Mouse (Mus musculus) lung, adult 18-20 months (tissue): ENCODE data around the gene Scfd2.

Experiments used
- DNase-seq, 2 experiments: peaks; one replicate each; pipeline ENCODE4 v3.0.0; 2022; ENCODE audit warnings: mixed read lengths in 2 of 2

The Scfd2 gene

DNA sequence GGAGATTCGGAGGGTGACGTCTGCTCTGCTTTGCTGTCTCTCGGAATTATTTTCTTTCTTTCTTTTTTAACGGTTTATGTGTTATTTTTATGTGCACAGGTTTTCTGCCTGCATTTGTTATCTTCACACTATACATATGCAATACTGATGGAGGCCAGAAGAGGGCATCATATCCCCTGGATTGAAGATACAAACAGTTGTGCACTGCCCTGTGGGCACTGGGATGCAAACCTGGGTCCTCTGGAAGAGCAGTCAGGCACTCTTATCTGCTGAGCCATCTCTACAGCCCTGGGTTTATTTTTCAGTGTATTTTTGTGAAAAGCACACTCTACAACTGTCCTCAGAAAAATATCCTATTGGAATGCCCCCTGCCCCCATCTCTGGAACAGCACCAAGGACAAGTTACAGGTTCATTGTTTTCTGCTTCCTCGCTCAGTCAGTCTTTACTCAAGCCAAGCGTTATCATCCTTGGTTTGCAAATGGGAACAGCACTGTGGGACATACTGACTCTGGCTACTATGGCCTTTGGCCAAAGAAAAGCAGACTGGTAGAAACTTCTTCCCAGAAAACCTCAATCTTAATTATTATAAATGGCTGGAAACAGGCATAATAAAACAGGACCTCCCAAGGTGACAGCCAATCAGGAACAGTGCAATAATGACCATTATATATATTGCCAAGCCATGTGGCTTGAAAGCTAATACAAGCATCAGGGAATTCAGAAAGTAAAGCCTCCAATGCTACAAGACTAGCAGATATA is 75.9 kb downstream of the Scfd2 start:
- DNase-seq = no peak

DNA sequence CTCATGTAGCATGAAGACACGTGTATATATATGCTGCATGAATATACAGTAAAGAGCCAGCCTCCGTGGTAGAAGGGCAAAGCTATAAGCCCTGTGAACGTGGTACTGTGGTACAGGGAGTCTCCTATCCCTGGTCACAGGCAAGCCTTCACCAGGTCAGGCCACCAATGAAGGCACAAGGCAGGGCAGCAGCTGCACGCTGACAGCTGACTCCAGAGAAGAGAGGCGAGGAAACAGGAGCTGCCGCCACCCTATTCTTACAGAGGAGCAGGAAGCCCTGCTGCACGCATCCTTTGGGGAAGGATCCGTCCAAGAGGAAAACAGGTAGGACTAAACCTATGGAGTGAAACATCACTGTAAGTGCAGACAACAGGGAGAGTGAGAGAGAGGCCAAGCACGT is 76.5 kb downstream of the Scfd2 start:
- DNase-seq = no peak

DNA sequence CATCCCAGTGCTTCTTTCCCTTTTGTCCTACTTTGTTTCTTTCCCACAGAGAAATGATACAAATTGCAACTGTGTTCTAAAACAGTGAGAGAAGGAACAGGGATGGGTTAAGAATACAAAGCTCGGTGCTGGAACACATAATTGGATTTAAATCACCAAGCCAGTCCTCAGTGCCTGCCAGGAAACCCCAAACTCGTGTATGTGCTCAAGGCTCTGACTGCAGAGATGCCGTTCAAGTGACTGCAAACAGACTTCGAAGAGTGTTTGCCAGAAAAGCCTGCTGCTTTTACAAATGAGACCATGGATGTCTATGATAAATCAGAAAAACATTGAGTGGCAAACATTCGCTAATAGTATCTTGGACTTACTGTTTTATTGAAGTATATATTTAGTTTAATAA is 80.6 kb downstream of the Scfd2 start:
- DNase-seq = no peak

DNA sequence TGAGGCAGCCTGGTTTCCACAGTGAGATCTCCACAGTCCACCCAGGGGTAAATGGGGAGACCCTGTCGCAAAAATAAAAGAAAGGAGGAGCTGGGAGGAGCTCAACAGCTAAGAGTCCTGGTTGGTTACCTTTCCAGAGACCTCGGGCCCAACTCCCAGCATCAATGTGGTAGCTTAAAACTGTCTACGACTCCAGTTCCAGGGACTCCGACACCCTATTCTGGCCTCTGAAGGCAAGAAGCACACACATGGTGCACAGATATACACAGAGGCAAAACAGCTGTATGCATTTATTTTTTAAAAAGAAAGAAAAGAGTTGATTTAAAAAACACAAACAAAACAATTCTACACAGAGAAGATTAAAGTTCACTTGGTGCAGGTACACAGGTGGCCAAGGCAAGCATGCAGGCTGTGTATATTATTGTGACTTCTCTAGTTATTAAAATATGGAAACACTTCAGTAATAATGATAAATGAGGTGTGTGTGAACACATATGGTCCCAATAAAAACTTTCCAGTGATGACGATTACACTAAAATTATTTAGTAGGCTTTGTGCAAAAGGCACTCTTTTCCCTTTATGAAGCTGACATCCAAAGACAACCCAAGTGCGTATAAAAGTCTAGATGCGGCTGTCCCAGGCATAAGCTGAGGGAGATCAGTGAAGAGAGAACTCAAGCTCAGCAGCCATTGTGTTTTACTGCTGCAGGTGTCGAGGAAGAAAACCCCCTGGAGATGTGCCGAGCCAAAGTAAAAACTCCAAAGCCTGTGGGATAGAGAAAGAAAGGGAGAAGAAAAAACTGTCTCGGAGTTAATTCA is 83.8 kb downstream of the Scfd2 start:
- no peak for DNase-seq

DNA sequence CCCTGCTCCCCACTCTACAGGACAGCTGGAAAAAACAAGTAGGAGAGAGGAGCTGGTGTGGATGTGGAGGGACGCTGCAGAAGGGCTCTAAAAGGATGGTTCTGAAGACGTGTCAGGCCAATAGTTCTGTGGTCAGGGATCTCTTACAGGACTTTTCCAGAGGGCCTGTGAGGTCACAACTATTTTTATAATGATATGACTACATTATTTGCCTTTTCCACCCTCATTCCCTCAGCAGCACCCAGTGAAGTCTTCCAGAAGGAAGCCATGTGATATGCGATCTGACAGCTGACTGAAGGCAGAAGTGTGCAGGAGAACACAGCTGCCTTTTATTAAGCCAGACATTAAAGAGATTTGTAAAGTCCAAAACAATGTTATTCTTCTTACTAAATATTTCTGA is 85.7 kb downstream of the Scfd2 start:
- no peak for DNase-seq

DNA sequence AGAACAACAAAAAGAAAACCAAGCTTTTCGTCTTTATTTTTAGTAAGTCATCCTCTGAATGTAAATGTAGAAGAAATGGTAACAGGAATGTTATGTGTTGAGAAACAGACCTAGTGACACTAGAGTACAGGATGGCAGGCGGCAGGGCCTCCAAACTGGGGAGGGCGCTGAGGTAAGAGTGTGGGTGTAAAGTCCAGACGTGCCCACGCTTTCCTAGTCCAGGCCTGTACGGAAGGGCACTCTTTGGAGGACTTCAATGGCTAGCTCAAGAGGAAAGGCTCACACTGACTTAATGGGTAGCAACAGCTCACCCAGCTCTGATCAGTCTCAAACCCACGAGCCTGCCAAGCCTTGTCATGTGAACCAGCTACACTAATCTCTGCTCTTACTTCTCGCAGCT is 93.2 kb downstream of the Scfd2 start:
- no peak for DNase-seq

DNA sequence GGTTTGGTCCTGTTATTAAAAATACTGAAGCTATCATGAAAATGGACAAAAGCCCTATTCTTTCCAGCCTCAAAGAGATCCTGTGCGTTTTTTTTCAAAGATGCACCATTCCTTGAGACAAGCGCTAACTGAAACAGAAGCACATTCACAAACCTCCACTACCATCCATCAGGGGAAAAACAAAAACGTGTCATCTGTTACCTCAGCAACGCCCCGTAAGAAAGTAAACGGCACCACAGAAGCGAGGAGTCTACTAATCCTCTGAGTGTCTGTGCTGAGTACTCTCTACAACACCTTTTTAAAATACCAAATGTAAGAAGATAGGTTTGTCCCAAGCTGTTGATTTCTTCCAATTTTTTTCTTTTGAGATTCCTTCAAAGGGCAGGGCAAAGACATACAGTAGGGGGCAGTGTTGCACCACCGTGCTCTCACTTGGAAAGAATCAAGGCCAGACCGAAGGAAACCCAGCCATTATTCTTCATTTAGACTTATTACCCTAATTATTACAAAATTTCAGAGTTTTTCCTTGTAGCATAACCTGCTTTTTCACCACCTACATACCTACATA is 97.9 kb downstream of the Scfd2 start:
- DNase-seq = peak; percentile 45

DNA sequence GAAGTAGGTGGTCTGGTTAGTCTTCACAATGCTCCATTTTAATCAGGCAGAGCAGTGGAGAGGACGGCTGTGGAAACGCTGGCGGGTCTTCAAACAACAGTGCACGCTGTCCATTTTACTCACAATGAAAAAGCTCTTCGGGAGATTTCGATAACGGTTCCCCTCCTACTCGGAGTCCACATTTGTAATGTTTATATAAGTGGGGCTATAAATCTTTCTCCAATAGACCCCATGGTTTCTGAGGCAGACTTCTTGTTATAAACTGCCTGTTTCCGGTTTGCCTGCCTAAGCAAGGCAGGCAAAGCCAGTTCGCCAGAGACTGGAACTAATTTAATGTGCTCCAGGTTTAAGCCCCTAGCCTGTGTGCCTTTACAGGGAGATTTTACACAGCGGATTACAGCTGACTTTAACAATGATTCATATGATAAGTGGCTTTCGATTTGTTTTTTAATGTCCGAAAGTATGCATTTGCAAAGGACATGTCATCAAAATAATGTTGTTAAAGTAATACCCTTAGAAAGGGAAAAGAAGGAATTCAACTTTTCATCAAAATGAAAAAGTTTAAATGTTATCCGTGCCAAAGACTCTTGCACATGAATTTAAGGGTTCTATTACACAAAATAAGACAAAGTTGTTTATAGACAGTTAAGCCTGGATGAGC is 98.5 kb downstream of the Scfd2 start:
- DNase-seq = no peak

DNA sequence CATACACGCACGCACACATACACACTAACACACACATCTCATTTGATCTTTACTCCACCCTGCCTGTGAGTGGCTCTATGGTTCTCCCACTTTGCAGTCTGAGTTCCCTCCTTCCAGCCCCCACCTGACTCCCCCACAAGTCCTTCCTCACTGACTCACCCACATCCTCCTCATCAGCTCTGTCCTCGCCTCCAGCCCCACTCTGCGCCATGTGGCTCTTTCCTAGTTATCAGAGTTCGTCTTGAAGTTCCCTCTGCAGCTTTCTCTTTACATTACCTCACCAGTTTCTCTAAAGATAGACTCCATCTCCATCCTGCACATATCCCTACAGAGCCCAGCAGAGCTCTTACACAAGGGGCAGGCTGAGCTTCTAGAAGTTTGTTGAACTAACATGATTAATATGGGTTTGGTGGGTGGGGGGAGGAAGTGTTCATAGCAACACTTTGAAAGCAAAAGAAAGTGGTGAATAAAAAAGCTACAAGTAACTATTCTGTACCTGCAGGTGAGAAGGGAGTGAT is 110.9 kb downstream of the Scfd2 start:
- no peak for DNase-seq

DNA sequence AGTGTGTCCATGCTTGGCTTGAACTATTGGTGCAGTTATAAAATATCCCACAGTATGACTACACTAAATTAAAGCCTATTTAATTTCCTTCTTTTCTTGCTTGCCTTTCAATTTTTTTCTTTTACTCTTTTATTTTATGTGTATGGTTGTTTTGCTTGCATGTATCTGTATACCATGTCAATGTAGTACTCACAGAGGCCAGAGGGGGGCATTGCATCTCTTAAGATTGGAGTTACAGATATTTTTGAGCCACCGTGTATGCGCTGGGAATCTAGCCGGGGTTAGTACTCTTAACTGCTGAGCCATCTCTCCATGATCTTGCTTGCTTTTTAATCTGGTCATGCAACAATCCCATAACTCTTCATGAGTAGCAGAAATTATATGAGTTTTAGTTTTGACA is 119.0 kb downstream of the Scfd2 start:
- no peak for DNase-seq

DNA sequence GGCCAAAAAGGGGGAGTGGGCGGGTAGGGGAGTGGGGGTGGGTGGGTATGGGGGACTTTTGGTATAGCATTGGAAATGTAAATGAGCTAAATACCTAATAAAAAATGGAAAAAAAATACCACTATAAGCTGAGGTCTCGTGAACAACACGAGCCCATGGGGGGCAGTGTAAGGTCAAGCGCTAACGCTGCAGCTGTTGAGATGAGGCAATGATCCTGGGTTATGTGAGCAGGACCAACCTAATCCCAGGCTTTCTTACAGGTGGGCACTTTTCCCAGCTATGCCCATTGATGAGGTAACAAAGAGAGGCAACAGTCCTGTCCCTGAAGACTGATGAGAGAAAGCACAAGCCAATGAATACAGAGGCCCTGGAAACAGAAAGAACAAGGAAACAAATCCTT is 126.7 kb downstream of the Scfd2 start:
- DNase-seq = no peak

DNA sequence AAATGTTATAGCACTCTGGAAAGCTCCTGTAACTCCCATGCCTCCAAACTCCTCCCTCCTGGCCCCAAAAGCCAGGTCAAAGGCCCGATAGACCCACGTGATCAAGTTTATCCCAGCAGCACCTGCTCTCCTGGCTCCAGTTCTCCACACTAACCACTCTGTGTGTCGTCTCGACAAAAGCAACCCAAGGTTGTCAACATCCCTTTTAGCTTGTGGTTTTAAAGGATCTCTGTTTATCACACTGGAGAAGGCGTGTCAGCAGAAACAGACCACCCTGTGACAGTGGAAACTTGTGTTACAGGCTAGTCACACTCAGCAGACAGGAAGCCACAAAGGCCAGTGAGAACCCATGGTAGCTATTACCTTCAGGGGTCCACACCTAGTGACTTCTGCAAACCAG is 127.5 kb downstream of the Scfd2 start:
- DNase-seq = peak in 1 of 2 experiments; percentile 6

DNA sequence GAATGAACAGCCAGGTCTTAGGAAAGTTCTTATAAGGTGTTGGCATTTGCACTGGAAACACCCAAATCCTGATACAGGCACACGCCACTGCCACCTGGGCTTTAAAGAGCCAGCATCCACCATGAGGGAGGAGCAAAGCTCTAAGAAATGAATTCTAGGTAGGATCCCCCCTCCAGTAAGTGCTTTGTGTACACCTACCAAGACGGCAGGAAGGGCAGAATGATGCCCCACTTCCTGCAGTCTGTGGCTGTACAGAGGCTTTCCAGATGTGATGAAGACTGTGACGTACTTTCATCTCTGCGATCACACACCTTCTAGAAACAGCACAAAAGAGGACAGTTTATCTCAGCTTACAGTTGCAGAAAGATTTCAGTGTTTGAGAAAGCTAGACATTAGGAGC is 128.9 kb downstream of the Scfd2 start:
- no peak for DNase-seq

DNA sequence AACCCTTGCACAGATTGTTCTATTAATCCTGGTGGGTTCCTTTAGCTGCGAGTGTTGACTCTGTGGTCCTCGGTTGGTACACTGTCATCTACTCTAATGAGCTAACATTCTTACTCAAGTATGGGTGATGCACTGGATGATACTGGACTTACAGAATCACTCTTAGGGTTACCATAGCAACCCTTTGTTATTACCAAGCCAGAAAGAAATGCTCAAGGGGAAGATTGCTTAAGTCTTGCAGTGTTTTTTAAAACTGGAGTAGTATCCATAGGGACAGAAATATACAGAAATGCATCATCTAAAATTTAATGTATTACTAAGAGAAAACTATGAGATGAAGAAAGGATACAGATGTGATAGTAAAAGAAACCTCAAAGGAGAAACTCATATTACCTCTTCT is 139.8 kb downstream of the Scfd2 start:
- DNase-seq = no peak

DNA sequence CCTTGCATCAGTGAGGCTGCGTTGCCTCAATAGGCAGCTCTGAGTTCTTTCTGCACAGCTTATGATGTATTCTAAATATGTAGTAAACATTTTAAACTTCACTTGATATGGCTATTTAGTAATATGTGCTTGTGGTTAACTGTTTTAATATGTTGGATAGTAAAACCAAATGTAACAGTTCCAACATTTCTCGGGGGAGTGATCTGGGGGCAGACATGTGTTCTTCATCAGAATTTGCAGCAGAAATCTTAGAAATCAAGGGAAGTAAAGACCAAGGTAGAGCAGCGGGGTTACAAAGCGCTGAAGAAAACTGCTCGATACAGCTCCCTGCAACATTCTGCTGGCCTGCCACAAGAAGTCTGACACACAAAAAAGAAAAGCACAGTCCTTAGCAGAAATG is 140.2 kb downstream of the Scfd2 start:
- DNase-seq = no peak

DNA sequence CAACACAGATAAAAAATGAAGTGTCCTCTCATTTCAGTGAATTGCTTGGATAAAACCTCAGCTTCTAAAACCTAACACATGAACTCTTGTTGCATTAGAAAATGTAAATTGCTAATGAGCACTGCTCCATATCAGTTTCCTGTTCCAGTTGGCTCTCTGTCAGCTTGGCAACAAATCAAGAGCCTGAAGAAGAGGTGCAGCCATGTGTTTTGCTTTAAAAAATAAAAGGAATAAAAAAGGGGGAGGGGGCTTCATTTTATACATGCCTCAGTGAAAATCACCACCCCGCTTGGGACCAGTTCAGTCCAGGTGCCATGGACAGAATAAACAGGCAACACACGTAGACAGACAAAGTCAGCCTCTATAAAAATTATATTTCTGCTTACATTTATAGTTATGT is 142.7 kb downstream of the Scfd2 start:
- no peak for DNase-seq

DNA sequence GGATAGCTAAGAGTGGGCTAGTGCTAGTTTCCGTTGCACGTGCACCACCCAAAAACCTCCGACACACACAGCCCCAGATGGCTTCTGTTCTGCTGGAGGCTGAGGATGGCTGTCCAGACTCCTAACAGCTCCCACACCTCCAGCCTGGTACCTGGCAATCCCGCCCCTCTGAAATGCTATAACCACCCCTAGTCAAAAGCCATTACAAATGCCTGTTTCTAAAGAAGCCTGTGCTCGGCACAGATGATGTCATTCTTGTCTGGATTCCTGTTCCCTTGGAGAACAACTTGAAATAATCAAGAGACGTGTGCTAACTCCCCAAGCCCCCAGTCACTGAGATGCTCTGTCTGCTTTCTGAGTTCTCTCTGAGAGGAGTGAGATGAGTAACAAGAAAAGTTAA is 143.5 kb downstream of the Scfd2 start:
- DNase-seq = no peak

DNA sequence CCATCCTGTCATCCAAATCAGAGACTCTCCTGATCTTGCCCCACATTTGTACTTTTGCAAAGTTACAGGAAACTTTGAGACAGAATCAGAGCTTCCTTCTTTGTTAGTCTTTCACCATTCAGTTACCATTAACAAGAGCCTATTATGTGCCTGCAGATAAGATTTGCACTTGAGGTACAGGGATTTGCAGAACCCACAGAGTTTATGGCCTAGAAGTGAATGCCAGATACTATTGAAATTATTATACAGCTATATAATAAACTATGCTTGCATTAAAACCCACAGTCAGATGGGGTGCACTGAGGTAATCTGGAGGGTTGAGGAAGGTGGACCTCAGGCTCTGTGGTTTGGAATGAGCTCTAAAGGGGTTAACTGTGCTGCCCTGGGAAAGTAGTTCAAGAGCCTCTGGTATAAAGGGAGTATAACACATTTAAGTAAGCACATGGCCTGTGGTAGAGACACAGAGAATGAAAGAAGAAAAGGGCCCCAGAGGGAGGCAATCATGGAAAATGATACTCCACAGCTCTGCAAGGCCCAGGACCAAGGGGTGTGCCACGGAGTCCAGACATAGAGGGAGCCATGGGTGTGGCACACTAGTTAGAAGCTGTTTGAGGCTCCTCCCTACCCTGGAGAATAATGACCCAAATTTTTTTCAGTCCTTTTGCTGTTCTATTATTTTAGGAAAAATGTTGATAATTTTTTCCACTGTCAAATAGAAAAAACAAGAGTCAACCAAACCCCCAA is 144.2 kb downstream of the Scfd2 start:
- no peak for DNase-seq

DNA sequence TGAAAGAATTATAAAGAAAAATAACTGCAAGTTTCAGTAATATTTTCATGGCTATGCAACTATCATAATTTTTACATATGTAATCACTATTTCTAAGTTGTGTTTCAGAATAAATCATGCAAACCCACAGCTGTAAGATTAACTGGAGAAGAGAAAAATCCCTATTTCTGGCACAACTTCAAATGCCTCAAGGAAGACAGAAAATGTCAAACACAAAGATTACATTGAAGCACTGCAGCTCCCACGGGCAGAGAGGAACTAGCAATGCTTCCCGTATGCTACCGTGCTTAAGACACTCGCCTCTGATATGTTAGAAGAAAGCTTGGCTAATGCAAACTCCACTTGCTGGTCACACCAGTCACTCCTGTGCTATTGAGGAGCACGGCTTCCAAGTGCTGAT is 151.5 kb downstream of the Scfd2 start:
- no peak for DNase-seq

DNA sequence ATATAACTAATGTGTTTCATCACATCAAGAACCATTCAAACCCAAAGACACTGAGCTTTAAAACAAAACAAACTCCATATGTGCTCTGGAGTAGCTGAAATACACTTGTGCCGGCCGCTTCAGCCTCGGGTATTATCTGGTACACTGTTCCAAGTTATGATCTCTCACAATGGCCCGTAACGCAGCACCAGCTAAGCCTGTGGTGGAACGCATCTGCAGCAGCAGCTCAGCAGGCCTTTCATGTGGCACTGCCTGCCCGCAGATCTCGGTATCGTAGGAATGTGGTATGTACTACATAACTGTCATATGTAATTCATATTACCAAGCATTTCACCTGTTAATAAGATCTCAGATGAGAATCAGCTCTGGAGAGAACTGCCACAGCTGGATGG is 164.9 kb downstream of the Scfd2 start:
- no peak for DNase-seq

DNA sequence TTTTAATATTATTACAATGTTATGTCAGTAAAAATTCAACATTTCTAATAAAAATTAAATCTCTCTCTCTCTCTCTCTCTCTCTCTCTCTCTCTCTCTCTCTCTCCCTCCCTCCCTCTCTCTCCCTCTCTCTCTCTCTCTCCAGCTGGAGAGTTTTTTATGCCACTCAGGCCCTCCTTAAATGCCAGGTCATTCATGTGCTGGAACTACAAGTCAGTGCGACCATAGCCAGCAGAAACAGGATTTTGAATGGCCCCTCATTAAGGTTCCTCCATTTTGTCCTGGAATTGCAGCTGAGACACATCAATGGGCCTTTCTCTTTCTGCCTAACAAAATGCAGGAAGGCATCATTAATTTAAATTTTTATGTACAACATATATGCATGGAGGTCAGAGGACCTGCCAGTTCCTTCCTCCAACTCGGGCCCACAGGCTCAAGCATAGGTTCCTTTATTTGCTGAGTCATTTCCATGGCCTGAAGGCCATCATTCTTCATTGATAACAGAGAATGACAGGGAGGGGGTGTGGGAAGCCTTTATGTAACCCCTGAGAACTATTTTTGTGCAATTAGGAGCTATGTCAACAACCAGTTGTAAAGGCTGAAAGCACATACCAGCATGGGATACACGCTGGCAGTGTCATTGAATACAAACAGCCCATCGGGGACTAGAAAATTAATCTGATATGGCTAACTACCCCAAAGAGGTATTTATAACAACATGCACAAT is 165.4 kb downstream of the Scfd2 start:
- DNase-seq = no peak

DNA sequence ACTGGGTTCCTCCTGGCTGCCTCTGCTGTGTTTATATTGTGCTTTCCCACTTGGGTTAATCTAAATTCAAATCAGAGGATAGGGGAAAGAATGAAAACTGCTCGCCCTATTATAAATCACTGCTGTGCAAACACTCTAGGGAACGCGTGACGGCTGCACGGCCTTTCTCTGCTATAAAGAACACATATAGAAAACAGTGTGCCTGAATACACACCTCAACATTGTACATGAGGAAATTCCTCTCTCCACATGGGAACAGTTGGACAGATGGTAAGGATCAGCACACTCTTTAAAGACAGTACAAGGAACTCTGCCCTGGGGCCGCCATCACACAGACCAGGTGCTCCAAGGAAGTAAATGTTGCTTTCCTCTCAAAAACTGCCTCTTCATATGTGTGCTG is 166.2 kb downstream of the Scfd2 start:
- DNase-seq = no peak
